Mouse (Mus musculus) erythroblast, embryonic 14.5 days (primary cell): ENCODE results near the gene Dap.

Experiments
- GATA1 ChIP-seq: IDR thresholded peaks from 2 replicates; pipeline ENCODE4 v1.6.1; 2012; ENCODE audit warnings: low read length, inconsistent platforms, mixed read lengths
- TAL1 ChIP-seq: IDR thresholded peaks from 3 replicates; pipeline ENCODE4 v1.6.1; 2012; ENCODE audit warnings: low read length, inconsistent platforms, mixed read lengths

DNA sequence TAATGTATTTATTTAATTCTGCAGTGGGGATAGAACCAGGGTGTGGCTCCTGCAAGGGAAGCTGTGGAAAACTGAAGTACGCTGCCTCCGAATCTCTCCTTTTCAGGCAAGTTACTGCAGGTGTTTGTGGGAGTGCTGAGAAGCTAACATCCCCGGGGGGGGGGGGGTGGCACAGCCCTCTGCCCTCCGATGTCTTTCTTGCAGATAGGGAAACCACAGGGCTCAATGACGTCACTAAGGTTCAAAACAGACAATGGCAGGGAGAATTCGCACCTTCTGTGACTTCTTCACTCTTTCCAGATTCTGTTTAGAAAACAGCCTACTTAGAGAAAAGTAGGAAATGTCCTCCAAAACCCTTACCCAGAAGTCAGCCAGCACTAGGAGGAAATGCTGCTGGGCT lies 1.9 kb upstream of the Dap start:
- TF ChIP-seq GATA1 = no peak
- TF ChIP-seq TAL1 = no peak
